Mouse (Mus musculus) Patski (cell line): ENCODE measurements at regions not wholly inside any gene's neighbourhood (a gene's known extent, or its start where the extent isn't known, plus 50 kb on each side); places are given as distances from the start of the nearest gene placed in this dataset.

Experiments used
- ATAC-seq: fragments of 100-300 bp; one replicate; pipeline ENCODE4 v1.8.0; 2021
- CTCF ChIA-PET: fragments of 350-600 bp; sonication (Branson Sonifier 250); formaldehyde crosslinking; loops from one replicate; lab custom pipeline; 2022; ENCODE audit warnings: inconsistent platforms; lab: Charles Lee
- POLR2A ChIA-PET: fragments of 350-600 bp; sonication (Branson Sonifier 250); formaldehyde crosslinking; loops from one replicate; lab custom pipeline; 2022; ENCODE audit warnings: antibody characterized with exemption, inconsistent platforms; lab: Charles Lee
- DNase-seq: peaks from one replicate; pipeline ENCODE4 v3.0.0-alpha.2; 2011; ENCODE audit warnings: low read depth, low spot score
- H3K27me3 ChIP-seq: fragments of 371-371 bp; one replicate; pipeline ENCODE4 v1.5.1; 2021
- CTCF ChIP-seq: fragments of 100-300 bp; IDR thresholded peaks from one replicate; pipeline ENCODE4 v1.5.1; 2021
- in situ Hi-C: fragments of 300-500 bp; cut with MboI; formaldehyde crosslinking; loops from 3 replicates; pipeline ENCODE4 v1.11.1; 2018; ENCODE audit warnings: low pct_unique_long_range_greater_than_20kb, mixed read lengths

GRCm38 (mm10) chr14:47990716-47991115, 129.9 kb upstream of the Peli2 start:
- ATAC-seq (no peak), DNase-seq (no peak)
- ChIA-PET CTCF (no interaction called here), POLR2A (no interaction called here)
- in situ Hi-C loops: loop anchor here (10.0 kb wide), 1 partner anchor 364 kb away; no protein-coding TSS in a partner anchor
- H3K27me3 ChIP-seq: no peaks in the 10 kb centered on the region
- TF ChIP-seq CTCF: no peak

GRCm38 (mm10) chr14:47991546-47991945, 129.1 kb upstream of the Peli2 start:
- POLR2A ChIA-PET: no interaction called here
- TF ChIP-seq CTCF: no peak
- CTCF ChIA-PET: no interaction called here

GRCm38 (mm10) chr14:47992091-47992490, 128.5 kb upstream of the Peli2 start:
- in situ Hi-C loops: loop anchor here (10.0 kb wide), 1 partner anchor 363 kb away; no protein-coding TSS in a partner anchor
- no peaks in the 10 kb centered on the region for H3K27me3 ChIP-seq
- ChIA-PET POLR2A (no interaction called here), CTCF (no interaction called here)
- ATAC-seq (no peak), DNase-seq (no peak)
- TF ChIP-seq CTCF: no peak

More at GRCm38 (mm10) chr14:47991546-47991945, 129.1 kb upstream of the Peli2 start:
- in situ Hi-C loops: loop anchor here (10.0 kb wide), 1 partner anchor 363 kb away; no protein-coding TSS in a partner anchor
- ATAC-seq: no peak
- H3K27me3 ChIP-seq: no peaks in the 10 kb centered on the region
- DNase-seq: no peak

- POLR2A ChIA-PET: no interaction called here
- DNase-seq (no peak), ATAC-seq (no peak)
- in situ Hi-C loops: loop anchor here (10.0 kb wide), 1 partner anchor 362 kb away; no protein-coding TSS in a partner anchor
- no peak for TF ChIP-seq CTCF
- CTCF ChIA-PET: no interaction called here
- no peaks in the 10 kb centered on the region for H3K27me3 ChIP-seq
These were observed 127.8 kb upstream of the Peli2 start for GRCm38 (mm10) chr14:47992851-47993250.

DNA sequence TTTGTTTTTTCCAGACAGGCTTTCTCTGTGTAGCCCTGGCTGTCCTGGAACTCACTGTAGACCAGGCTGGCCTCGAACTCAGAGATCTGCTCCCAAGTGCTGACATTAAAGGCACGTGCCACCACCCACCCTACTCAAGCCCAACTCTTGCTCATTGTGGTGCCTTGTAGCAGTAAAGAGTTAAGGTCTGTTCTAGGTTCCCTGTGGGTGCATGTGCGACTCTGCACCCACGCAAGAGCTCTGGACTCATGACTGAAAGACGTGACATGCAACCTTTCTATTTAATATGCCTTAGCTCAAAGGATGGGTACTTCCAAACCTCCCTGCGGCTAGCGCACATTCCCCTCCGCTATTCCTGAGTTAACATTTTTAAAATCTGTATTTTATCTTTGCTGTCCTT, 121.7 kb upstream of the Peli2 start:
- ChIA-PET CTCF (no interaction called here), POLR2A (no interaction called here)
- no peak for TF ChIP-seq CTCF
- no peaks in the 10 kb centered on the region for H3K27me3 ChIP-seq
- no peak for DNase-seq
- in situ Hi-C loops: loop anchor here (10.0 kb wide), 1 partner anchor 356 kb away; no protein-coding TSS in a partner anchor
- ATAC-seq: no peak

- no peak for TF ChIP-seq CTCF
- CTCF ChIA-PET: no interaction called here
- H3K27me3 ChIP-seq: no peaks in the 10 kb centered on the region
- ATAC-seq (no peak), DNase-seq (no peak)
- POLR2A ChIA-PET: interaction anchor here (0.6 kb wide), 1 partner anchor 254 kb away, joined by 3 read pairs; no protein-coding TSS in a partner anchor
- in situ Hi-C loops: no loop called here
These were observed 115.3 kb upstream of the Peli2 start for GRCm38 (mm10) chr14:48005092-48005928.

DNA sequence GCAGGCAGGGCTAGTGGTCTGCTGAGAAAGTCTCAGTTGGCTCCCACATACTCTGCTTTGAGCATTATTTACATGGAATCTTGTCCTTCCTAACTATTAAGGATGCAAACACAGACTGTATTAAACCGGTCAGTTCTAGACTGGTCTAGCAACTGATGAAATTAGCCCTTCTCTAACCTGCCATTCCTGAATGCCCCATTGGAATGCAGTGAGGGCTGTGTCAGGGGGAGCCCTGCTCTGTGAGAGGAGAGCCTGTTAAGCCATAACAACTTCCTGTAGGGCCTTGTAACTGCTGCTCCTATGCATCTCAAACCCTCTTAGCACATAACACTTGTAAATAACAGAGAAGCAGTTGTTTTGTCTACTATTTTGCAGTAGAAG, 114.7 kb upstream of the Peli2 start:
- ChIA-PET POLR2A (no interaction called here), CTCF (no interaction called here)
- no peak for ATAC-seq
- in situ Hi-C loops: no loop called here
- TF ChIP-seq CTCF: no peak
- H3K27me3 ChIP-seq: no peaks in the 10 kb centered on the region
- DNase-seq: no peak

DNA sequence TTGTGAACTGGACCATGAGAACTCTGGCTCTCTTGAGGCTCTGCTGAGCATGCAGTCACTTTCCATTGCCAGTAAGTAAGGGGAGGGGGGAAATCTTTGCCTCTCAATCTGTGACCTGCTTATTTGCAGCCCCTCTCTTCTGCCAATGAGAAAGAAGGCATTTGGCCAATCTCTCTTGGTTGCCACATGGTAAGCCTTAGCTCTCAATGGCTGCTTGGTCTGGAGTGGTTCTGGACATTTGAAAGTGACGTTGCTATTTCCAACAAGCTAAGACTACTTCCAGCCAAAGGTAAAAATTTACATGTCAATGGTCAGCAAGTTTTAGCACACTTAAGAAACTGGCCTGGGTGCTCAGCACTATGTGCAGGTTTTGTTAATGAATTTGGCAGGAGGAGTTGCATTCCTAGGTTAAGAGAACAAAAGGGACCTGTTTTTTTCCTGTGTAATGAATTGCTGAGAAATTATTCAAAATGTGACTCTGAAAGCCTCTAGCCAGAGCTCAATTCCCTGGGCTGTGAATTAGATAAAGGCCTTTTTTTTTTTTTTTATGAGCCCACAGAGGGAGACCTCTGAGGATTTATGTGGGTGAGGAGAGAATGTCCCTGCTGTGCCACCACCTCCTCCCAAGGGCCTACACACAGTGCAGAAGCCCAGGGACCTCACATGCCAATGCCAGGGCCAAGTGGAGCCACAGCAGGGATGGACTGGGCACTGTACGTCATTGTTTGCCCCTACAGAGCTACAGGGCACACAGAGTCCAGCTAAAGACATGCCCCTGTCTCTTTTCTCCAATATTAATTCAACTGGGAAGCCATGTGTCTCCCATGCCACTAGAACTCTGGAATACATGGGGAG, 108.0 kb upstream of the Peli2 start:
- ChIA-PET CTCF (interaction anchor here (0.7 kb wide), 1 partner anchor 386 kb away, joined by 3 read pairs; no protein-coding TSS in a partner anchor), POLR2A (interaction anchor here (0.6 to 0.7 kb wide), 2 partner anchors 28 to 44 kb away, joined by 3 to 5 read pairs; no protein-coding TSS in a partner anchor)
- in situ Hi-C loops: no loop called here
- no peaks in the 10 kb centered on the region for H3K27me3 ChIP-seq
- ATAC-seq (no peak), DNase-seq (no peak)
- TF ChIP-seq CTCF: no peak

DNA sequence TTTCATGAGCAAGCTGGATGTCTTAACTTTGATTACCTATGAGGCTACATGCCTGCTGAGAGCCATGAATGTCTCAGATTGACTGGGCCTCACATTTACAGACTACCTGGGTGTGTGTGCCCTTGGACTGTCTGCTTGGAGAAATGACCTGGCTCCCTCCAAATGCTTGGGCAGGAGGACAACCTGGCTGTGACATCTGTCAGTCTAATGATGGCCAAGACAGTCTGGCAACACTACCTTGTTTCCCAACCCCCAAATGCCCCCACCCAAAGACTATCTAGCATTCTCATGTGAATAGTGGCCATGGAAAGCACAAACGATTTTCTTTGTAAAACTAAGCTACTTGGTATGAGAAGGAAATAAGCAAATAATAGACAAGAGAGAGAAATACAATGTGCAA, 107.2 kb upstream of the Peli2 start:
- DNase-seq (no peak), ATAC-seq (no peak)
- no peak for TF ChIP-seq CTCF
- H3K27me3 ChIP-seq: no peaks in the 10 kb centered on the region
- CTCF ChIA-PET: no interaction called here
- POLR2A ChIA-PET: no interaction called here
- in situ Hi-C loops: no loop called here

DNA sequence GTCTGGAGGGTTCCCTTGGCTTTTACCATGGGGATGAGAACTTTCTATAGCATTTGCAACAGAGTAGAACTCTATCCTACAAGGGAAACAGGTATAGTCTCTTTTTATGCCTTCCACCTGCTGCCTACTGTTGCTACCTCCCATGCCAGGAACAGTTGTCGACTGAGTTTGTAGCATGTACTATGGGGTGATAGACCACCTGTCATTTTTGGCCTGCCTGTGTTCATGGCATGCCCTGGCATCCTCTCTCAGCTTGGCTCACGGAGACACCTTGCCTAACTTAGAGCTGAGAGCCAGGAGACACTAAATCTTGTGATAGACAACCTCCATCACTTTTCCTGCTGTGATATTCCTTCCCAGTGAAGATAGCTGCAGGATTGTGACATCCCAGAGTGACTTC, 105.8 kb upstream of the Peli2 start:
- ChIA-PET POLR2A (no interaction called here), CTCF (no interaction called here)
- ATAC-seq (no peak), DNase-seq (no peak)
- no peaks in the 10 kb centered on the region for H3K27me3 ChIP-seq
- TF ChIP-seq CTCF: no peak
- in situ Hi-C loops: no loop called here
